Mouse (Mus musculus): ENCODE results near the gene Mybbp1a. TPM values are rescaled to one million over a fixed set of nuclear protein-coding genes. Genes with fewer than 3 reads are reported as not detected.

Gene Mybbp1a
- polyA plus RNA-seq, 1 experiment, result 4.1 TPM

DNA sequence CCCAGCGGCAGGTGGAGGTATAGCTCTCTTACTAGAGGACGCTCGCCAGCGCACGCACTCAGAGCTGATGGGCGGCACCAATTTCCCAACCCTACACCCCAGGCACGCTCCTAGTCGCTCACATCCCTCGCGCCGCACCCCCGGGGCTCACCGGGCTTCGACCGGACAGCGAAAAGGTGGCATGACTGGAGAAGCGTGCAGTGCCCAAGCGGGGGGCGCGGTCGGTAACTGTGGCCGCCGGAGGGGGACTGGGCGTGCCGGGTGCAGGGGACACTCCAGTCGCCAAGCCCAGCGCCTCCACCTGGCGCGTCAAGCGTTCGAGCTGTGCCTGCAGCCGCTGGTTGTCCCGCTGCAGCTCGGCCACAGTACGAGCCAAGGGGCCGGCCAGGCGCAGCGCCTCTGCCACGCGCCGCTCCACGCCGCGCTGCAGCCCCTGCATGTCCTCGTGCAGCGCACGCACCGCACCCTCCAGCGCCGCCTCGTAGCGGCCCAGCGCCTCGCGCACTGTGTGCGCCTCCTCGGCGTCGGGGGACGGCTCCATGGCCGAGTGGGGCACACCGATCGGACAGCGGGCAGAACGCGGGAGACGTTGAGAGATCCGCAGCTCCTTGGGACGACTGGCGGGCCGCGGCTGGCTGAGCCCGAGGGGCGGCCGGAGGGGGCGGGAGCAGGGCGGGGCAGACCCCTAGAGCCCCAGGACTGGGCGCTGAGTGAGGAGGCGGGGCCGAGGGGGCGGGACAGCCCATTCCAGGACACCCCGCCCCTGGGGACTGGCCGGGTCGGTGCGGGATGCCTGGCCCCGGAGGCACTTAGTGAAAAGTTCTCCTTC is 29.8 kb upstream of the Mybbp1a start, which contains the start of gene Smtnl2:
TSS of gene Smtnl2 (minus strand) at position 621 of the 829 bp plus-strand sequence.
- TF ChIP-seq GATA1 (IDR thresholded peaks at IDR 0.05; ENCODE audit: low read length) (no peak), TAL1 (IDR thresholded peaks at IDR 0.05; ENCODE audit: low read length) (no peak)
- peaks cover 26% of the 10 kb centered on the region for H3K27me3 ChIP-seq (ENCODE audit: control insufficient read depth)

DNA sequence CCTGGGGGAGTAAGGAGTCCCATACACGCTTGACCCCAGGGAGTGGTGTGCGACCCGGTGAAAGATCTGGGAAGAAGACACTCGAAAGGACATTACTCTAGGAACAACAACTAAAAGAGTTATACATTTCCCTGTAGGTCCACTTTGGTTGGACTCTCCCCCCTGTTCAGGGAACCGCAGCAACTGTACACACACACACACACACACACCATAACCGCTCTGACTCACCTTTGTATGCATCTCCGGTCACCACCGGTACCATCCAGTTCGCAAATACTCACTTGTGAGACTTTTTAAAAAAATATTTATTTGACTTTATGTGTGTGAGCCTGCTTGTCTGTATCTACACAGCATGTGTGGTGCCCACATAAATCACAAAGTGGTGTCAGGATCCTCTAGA is 29.2 kb upstream of the Mybbp1a start:
- no peak for TF ChIP-seq TAL1 (IDR thresholded peaks at IDR 0.05; ENCODE audit: low read length)
- no peak for TF ChIP-seq GATA1 (IDR thresholded peaks at IDR 0.05; ENCODE audit: low read length)
- H3K9me3 ChIP-seq (ENCODE audit: control insufficient read depth, low read length), result no peaks in the 10 kb centered on the region
- H3K4me1 ChIP-seq (ENCODE audit: control insufficient read depth), result peaks cover 66% of the 10 kb centered on the region
- peaks cover 26% of the 10 kb centered on the region for H3K27me3 ChIP-seq (ENCODE audit: control insufficient read depth)
- H3K36me3 ChIP-seq (ENCODE audit: control insufficient read depth), result no peaks in the 10 kb centered on the region
- H3K4me3 ChIP-seq (replicated peaks), result peak overlapping the region; percentile 61

More for the DNA sequence above, 29.8 kb upstream of the Mybbp1a start, which contains the start of gene Smtnl2:
- peaks cover 62% of the 10 kb centered on the region for H3K4me1 ChIP-seq (ENCODE audit: control insufficient read depth)
- H3K36me3 ChIP-seq (ENCODE audit: control insufficient read depth), result no peaks in the 10 kb centered on the region
- H3K4me3 ChIP-seq (replicated peaks), result peak within 1 kb of the TSS; percentile 61
- no peaks in the 10 kb centered on the region for H3K9me3 ChIP-seq (ENCODE audit: control insufficient read depth, low read length)

DNA sequence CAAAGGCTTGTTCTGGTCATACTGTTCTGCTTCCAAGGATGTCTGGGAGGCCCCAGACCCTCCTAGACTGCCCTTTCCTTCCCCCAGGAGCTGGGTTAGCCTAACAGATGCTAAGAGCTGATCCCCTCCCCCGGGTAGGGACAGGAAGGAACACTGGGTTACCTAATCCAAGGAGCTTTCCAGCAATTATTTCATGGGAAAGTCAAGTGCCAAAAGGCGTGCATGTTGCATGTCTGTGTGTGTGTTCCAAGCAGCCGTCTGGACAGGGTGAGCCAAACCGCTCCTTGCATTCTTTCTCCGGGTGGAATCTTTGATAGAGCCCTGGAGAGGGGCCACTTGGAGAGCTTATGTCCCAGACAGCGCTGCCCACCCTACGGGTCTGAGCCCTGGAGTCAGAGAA is 28.1 kb upstream of the Mybbp1a start:
- no peak overlapping the region for H3K4me3 ChIP-seq (replicated peaks)
- H3K4me1 ChIP-seq (ENCODE audit: control insufficient read depth), result peaks cover 59% of the 10 kb centered on the region
- no peak for TF ChIP-seq TAL1 (IDR thresholded peaks at IDR 0.05; ENCODE audit: low read length)
- TF ChIP-seq GATA1 (IDR thresholded peaks at IDR 0.05; ENCODE audit: low read length), result no peak
- peaks cover 26% of the 10 kb centered on the region for H3K27me3 ChIP-seq (ENCODE audit: control insufficient read depth)
- H3K36me3 ChIP-seq (ENCODE audit: control insufficient read depth), result no peaks in the 10 kb centered on the region
- H3K9me3 ChIP-seq (ENCODE audit: control insufficient read depth, low read length), result no peaks in the 10 kb centered on the region

DNA sequence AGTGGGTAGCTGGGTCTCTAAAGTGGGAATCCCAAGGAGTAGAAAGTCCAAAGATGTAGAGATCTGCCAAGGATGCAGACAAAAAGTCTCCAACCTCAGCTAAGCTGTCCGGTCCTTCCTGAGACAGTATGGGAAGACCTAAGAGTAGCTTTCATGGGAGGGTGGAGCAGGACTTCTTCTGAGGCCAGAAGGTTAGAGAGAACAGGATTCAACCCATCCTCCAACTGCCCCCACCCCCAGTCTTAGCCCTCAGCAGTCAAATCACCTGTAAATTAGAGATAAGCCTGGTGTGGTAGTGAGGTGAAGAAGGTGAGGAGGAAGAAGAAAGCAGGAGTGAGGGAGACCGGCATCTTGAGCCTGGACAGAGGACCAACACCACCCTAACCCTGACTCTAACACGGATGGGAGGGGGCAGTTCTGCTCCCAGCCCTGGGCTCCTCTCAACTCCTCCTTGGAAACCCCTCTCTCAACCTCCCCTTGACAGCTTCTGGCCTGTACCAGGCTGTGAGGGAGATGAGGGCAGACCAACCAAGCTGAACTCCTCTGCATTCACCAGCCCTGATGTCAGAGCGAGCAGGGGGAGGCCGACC is 27.5 kb upstream of the Mybbp1a start:
- Histone ChIP-seq H3K27me3 (ENCODE audit: control insufficient read depth) (peaks cover 26% of the 10 kb centered on the region), H3K4me1 (ENCODE audit: control insufficient read depth) (peaks cover 56% of the 10 kb centered on the region)

DNA sequence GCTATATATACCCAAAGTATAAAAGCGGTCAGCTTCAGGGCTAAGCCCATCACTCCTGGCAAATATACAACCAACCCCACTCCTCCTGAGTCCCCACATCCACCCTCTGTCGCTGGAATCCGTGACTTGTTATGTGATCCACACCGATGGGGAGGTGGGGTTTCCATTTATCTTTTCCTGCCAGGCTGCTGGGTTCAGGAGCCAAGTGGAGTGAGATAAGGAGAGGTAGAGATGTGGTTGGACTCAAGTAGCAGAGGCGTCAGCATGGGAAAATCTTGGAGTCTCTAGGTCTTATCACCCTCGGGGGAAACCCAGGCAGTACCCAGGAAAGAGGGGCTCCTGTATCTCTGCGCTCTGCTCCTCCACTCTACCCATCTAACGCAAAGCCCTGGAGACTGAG is 26.0 kb upstream of the Mybbp1a start:
- no peaks in the 10 kb centered on the region for H3K9me3 ChIP-seq (ENCODE audit: control insufficient read depth, low read length)
- TF ChIP-seq GATA1 (IDR thresholded peaks at IDR 0.05; ENCODE audit: low read length), result peak; percentile 63
- peak; percentile 69 for TF ChIP-seq TAL1 (IDR thresholded peaks at IDR 0.05; ENCODE audit: low read length)
- no peaks in the 10 kb centered on the region for H3K36me3 ChIP-seq (ENCODE audit: control insufficient read depth)
- peaks cover 22% of the 10 kb centered on the region for H3K27me3 ChIP-seq (ENCODE audit: control insufficient read depth)
- H3K4me1 ChIP-seq (ENCODE audit: control insufficient read depth), result peaks cover 54% of the 10 kb centered on the region
- peak overlapping the region; percentile 10 for H3K4me3 ChIP-seq (replicated peaks)

More for the DNA sequence above, 27.5 kb upstream of the Mybbp1a start:
- Histone ChIP-seq H3K9me3 (ENCODE audit: control insufficient read depth, low read length) (no peaks in the 10 kb centered on the region), H3K36me3 (ENCODE audit: control insufficient read depth) (no peaks in the 10 kb centered on the region), H3K4me3 (replicated peaks) (no peak overlapping the region)
- TF ChIP-seq TAL1 (IDR thresholded peaks at IDR 0.05; ENCODE audit: low read length), result no peak
- TF ChIP-seq GATA1 (IDR thresholded peaks at IDR 0.05; ENCODE audit: low read length), result no peak

DNA sequence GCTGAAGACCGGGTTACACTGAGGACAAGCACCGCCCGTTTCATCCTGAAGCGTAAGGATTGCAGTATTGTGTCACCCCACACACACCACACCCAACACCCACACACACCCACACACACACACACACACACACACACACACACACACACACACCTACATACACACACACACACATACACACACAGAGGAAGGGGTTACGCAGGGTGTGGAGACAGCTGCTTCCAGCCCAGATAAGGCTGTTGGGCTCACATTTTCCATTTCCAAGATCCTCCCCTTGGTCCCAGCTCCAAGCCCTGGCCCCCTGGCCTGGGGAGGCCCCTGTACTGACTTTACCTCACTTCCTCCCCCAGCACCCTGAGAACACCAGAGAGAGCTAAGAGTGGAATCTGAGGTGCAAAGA is 24.5 kb upstream of the Mybbp1a start:
- Histone ChIP-seq H3K4me3 (replicated peaks) (no peak overlapping the region), H3K36me3 (ENCODE audit: control insufficient read depth) (no peaks in the 10 kb centered on the region), H3K9me3 (ENCODE audit: control insufficient read depth, low read length) (no peaks in the 10 kb centered on the region), H3K27me3 (ENCODE audit: control insufficient read depth) (peaks cover 8% of the 10 kb centered on the region), H3K4me1 (ENCODE audit: control insufficient read depth) (peaks cover 41% of the 10 kb centered on the region)
- TF ChIP-seq GATA1 (IDR thresholded peaks at IDR 0.05; ENCODE audit: low read length) (no peak), TAL1 (IDR thresholded peaks at IDR 0.05; ENCODE audit: low read length) (no peak)

DNA sequence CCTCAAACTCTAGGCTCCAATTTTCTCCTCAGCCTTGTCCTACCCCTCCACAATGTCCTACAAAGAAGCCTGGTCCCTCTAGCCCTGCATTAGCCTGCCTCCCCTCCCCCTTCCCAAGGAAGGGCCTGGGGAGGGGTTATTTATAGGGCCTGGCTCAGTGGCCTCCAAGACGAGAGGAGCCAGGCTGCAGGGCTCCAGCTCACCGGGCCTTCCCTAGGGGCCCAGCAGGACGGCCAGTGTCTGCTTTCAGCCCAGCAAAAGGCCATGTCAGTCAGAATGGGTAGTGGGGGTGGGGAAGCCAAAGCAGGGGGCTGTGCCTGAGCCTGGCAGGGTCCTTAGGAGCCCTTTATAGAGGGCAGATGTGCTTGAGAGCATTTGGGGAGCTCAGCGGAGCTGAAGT is 23.8 kb upstream of the Mybbp1a start:
- H3K9me3 ChIP-seq (ENCODE audit: control insufficient read depth, low read length), result no peaks in the 10 kb centered on the region
- H3K4me3 ChIP-seq (replicated peaks), result no peak overlapping the region
- H3K4me1 ChIP-seq (ENCODE audit: control insufficient read depth), result peaks cover 39% of the 10 kb centered on the region
- no peak for TF ChIP-seq TAL1 (IDR thresholded peaks at IDR 0.05; ENCODE audit: low read length)
- TF ChIP-seq GATA1 (IDR thresholded peaks at IDR 0.05; ENCODE audit: low read length), result no peak
- peaks cover 3% of the 10 kb centered on the region for H3K27me3 ChIP-seq (ENCODE audit: control insufficient read depth)
- H3K36me3 ChIP-seq (ENCODE audit: control insufficient read depth), result no peaks in the 10 kb centered on the region

DNA sequence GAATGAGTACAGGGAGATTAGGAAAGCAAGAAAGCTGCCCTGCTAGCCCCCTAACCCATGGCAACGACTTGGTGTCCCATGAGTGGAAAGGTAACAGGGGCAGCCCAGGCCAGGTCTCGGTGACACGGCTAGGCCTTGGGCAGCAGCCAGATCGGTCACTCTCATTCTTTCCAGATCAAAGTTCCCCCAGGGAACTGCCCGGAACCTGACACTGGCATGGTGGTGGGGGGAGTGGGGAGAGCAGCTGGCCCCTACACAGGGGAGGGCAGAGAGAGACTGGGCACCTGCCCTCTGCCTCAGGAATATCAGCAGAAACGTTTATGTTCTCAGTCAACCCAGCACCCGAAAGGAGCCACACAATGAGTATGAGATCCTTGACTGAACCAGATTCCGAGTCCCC is 22.9 kb upstream of the Mybbp1a start:
- Histone ChIP-seq H3K4me1 (ENCODE audit: control insufficient read depth) (peaks cover 39% of the 10 kb centered on the region), H3K9me3 (ENCODE audit: control insufficient read depth, low read length) (no peaks in the 10 kb centered on the region), H3K4me3 (replicated peaks) (no peak overlapping the region), H3K27me3 (ENCODE audit: control insufficient read depth) (peaks cover 3% of the 10 kb centered on the region), H3K36me3 (ENCODE audit: control insufficient read depth) (no peaks in the 10 kb centered on the region)
- no peak for TF ChIP-seq GATA1 (IDR thresholded peaks at IDR 0.05; ENCODE audit: low read length)
- TF ChIP-seq TAL1 (IDR thresholded peaks at IDR 0.05; ENCODE audit: low read length), result no peak

DNA sequence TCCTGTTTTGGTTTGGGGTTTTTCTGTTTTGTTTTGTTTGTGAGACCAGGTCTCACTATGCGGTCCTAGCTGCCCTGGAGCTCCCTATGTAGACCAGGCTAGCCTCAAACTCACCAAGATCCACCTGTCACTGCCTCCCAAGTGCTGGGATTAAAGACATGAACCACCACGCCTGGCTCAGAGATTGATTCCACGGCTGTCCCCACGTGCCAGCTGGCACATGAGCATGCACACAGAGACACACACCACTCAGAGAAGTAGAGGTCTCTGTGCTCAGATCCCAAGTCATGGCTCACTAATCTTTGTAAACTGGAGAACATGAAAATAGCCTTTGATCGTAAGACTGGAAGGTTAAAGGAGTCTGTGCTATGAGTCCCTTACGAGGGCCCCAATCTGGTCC is 22.1 kb upstream of the Mybbp1a start:
- peaks cover under 1% of the 10 kb centered on the region for H3K27me3 ChIP-seq (ENCODE audit: control insufficient read depth)
- H3K9me3 ChIP-seq (ENCODE audit: control insufficient read depth, low read length), result no peaks in the 10 kb centered on the region
- H3K4me1 ChIP-seq (ENCODE audit: control insufficient read depth), result peaks cover 32% of the 10 kb centered on the region
- TF ChIP-seq GATA1 (IDR thresholded peaks at IDR 0.05; ENCODE audit: low read length) (no peak), TAL1 (IDR thresholded peaks at IDR 0.05; ENCODE audit: low read length) (no peak)
- no peak overlapping the region for H3K4me3 ChIP-seq (replicated peaks)
- H3K36me3 ChIP-seq (ENCODE audit: control insufficient read depth), result no peaks in the 10 kb centered on the region

Measured in erythroblast, embryonic 14.5 days (primary cell).